Mouse (Mus musculus): ENCODE measurements around the gene Plekhs1.

DNA sequence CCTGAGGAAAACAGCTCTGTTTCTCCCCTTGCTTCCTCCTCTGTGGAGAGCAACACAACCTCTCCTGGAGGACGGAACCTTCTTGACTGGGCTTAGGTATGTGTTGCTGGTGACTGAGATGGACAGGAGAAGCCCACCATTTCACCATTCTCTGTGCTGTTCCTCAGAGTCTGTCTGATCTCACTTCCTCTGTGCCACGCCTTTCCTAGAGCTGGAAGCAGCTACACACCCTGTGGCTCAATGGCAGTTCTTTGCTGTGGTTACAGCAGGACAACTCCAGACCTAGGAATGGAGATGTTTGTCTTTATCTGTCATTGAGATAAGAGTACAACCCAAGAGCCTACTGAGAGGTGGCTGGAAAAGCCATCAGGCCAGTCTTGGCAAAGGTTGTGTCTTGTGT is 25.9 kb downstream of the Plekhs1 start:
- TF ChIP-seq POLR2A (IDR thresholded peaks at IDR 0.05; ENCODE audit: borderline replicate concordance, extremely low read depth, insufficient read depth, insufficient read length, poor library complexity, severe bottlenecking), result no peak
- no peak for TF ChIP-seq CTCF (IDR thresholded peaks at IDR 0.05; ENCODE audit: borderline replicate concordance, extremely low read depth, insufficient read depth, insufficient read length)
